Mouse (Mus musculus) hindbrain, embryonic 11.5 days (tissue): ENCODE measurements at regions not wholly inside any gene's neighbourhood (a gene's known extent, or its start where the extent isn't known, plus 50 kb on each side); places are given as distances from the start of the nearest gene placed in this dataset.
"Not testable (repeated sequence)": the region's sequence is repeated elsewhere in the genome, so short reads cannot be mapped to it uniquely, and the experiment has no call there.

Source experiments
- ATAC-seq: fragments of 200-750 bp; cut with Nextera tagmentation; 2 replicates; pipeline ENCODE4 v1.8.0; 2017; ENCODE audit warnings: mild to moderate bottlenecking, moderate TSS enrichment, moderate library complexity; ENCODE audit not compliant: low FRiP score
- DNase-seq: peaks from one replicate; pipeline ENCODE4 v3.0.0-alpha.2; 2015; ENCODE audit warnings: low spot score
- H3K27ac ChIP-seq: fragments of 300-500 bp; sonication (generic); 2 replicates; pipeline ENCODE4 v1.5.1; 2014; ENCODE audit warnings: mild to moderate bottlenecking, low read depth, low read length
- H3K27me3 ChIP-seq: fragments of 300-500 bp; sonication (generic); 2 replicates; pipeline ENCODE4 v1.6.1; 2014; ENCODE audit warnings: mild to moderate bottlenecking, low read length, moderate library complexity, mixed read lengths; ENCODE audit not compliant: control insufficient read depth, insufficient read depth
- H3K36me3 ChIP-seq: fragments of 300-500 bp; sonication (generic); 2 replicates; pipeline ENCODE4 v1.6.1; 2014; ENCODE audit warnings: mild to moderate bottlenecking, low read length, moderate library complexity, mixed read lengths; ENCODE audit not compliant: control insufficient read depth, insufficient read depth
- H3K4me1 ChIP-seq: fragments of 300-500 bp; sonication (generic); replicated peaks from 2 replicates; pipeline ENCODE4 v1.6.1; 2014; ENCODE audit warnings: low read length, mixed read lengths; ENCODE audit not compliant: control insufficient read depth, insufficient read depth
- H3K4me2 ChIP-seq: fragments of 300-500 bp; sonication (generic); replicated peaks from 2 replicates; pipeline ENCODE4 v1.6.1; 2014; ENCODE audit warnings: mild to moderate bottlenecking, low read depth, low read length
- H3K4me3 ChIP-seq: fragments of 300-500 bp; sonication (generic); 2 replicates; pipeline ENCODE4 v1.5.1; 2014; ENCODE audit warnings: low read depth, low read length
- H3K9ac ChIP-seq: fragments of 300-500 bp; sonication (generic); 2 replicates; pipeline ENCODE4 v1.6.1; 2014; ENCODE audit warnings: low read depth, low read length
- H3K9me3 ChIP-seq: fragments of 300-500 bp; sonication (generic); 2 replicates; pipeline ENCODE4 v1.6.1; 2016; ENCODE audit warnings: low read length; ENCODE audit not compliant: control insufficient read depth
- WGBS: fragments of 180-500 bp; shearing (Covaris S2); extraction: QIAGEN DNeasy Blood & Tissue Kit; methylation state at CpG from one replicate; pipeline ENCODE4 v1.1.7; 2014; 5-methylcytosine and 5-hydroxymethylcytosine counted together

DNA sequence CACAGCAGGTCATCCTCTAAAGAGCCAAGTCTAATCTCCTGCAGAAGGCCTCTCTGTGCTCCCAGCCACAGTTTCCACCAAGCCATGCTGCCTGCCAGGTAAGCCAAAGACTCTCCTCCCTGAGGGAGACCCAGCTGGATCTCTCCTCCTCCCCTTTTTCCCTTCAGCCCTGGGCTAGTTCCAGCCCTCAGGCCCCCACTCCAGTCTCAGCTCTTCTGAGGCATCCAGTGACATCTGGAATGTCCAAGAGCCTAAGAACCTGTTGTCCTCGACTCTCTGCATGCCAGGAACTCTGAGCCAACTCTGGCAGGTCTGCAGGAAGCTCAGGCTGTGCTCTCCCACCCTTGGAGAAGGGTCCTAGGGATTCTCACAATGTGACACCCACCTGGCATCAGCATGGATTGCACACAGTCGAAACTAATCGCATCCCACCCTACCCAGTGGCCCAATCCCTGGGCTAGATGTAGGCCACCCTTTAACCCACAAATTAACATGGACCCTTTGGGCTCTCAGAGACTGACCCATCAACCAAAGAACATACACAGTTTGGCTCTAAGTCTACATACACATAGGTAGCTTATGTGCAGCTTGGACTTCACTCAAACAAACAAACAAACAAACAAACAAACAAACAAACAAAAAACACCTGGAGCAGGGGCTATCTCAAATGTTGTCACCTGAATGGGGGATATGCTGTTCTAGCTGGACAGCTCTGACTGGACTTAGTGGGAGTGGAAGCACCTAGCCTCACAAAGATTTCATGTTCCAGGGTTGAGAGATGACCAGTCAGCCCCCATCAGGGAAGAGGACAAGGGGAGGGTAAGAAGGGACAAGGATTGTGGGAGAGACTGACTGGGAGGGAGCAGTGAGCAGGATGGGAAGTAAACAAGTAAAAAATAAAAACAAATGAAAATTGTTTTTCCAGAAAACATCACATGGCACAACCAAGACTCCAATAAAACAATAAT, 57.9 kb upstream of the Zfp709 start:
- peak; percentile 52 for ATAC-seq
- H3K9ac ChIP-seq, H3K4me1 ChIP-seq, H3K4me2 ChIP-seq, H3K4me3 ChIP-seq, DNase-seq, H3K9me3 ChIP-seq, H3K27me3 ChIP-seq, H3K27ac ChIP-seq, H3K36me3 ChIP-seq: not testable (repeated sequence)
- WGBS: 77% methylated on average over 3 of the region's 3 CpGs

GRCm38 (mm10) chr8:71822749-71823148, 59.1 kb upstream of the Zfp709 start:
- DNase-seq, H3K4me1 ChIP-seq, H3K9ac ChIP-seq, H3K27ac ChIP-seq, H3K27me3 ChIP-seq, ATAC-seq, H3K9me3 ChIP-seq, H3K36me3 ChIP-seq, H3K4me3 ChIP-seq, H3K4me2 ChIP-seq: not testable (repeated sequence)
- WGBS: 63% methylated on average over 1 of the region's 1 CpGs

DNA sequence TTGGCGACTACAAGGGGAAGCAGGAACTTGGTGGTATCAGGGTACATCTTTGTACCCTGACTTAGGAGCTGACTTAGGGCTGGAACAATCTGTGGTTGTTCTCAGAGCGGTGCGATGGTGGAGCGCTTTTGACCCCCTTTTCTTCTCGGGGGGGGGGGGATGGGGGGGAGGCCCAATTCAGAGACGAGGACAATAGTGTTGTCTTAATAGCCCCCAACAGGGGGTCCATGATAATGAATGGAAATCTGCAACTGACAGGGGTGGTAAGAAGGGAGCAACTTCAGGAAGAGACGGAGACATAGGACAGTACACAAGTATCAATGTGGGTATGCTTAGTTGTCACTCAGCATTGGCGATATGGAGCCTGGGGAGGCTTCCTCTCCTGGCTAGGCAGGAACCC, 61.9 kb upstream of the Zfp709 start:
- H3K27me3 ChIP-seq, H3K4me1 ChIP-seq, H3K36me3 ChIP-seq, H3K9ac ChIP-seq, DNase-seq, H3K4me3 ChIP-seq, H3K9me3 ChIP-seq, H3K4me2 ChIP-seq, H3K27ac ChIP-seq: not testable (repeated sequence)
- 84% methylated on average over 8 of the region's 8 CpGs for WGBS
- peak; percentile 58 for ATAC-seq

DNA sequence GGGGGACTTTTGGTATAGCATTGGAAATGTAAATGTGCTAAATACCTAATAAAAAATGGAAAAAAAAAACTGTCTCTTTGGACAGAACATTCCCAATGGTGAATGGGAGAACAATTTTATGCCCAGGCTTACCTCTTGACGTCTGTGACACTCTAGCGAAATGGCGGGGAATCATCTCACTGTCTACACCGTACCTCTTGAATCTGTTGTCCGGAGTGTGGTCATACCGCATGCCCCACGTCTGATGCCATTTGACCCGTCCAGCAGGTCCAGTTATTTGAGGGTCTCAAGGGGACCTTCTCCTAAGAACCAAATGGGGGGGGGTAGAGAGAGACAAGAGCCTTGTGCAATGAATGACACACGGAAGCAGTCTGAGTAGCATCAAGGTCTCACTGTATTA, 62.4 kb upstream of the Zfp709 start:
- DNase-seq, H3K4me2 ChIP-seq, H3K36me3 ChIP-seq, H3K9ac ChIP-seq, H3K27ac ChIP-seq, H3K27me3 ChIP-seq, H3K9me3 ChIP-seq, H3K4me3 ChIP-seq, H3K4me1 ChIP-seq: not testable (repeated sequence)
- ATAC-seq: peak; percentile 77
- WGBS: 90% methylated on average over 9 of the region's 9 CpGs

DNA sequence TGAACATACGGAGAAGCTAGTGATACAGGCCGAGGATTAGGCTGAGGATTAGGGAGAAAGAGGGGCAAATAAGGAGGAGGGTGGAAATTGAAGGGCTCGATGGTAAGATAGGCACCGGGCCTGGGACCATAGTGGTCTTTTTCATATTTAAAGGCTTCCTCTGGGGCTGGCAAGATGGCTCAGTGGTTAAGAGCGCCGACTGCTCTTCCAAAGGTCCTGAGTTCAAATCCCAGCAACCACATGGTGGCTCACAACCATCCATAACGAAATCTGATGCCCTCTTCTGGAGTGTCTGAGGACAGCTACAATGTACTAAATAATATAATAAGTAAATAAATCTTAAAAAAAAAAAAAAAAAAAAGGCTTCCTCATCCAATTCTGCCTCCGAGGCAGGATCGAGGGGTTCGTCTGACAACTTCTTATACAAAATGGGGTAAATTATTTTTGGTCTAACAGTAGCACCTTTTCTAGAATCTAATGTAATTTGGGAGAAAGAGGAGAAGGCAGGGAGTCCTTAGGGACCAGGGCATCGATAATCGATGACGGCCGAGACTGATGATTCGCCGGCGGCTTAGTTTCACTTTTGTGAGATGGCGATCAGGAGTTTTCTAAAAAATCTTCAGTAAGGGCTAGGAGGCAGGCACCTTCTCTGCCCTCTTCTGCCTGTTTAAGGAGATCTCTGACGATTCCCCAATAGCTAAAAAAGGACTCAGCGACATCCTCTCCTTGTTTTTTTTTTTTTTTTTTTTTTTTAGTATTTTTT, 65.4 kb upstream of the Zfp709 start:
- H3K4me2 ChIP-seq, H3K27me3 ChIP-seq, H3K27ac ChIP-seq, H3K9ac ChIP-seq, H3K36me3 ChIP-seq, H3K4me1 ChIP-seq, DNase-seq, H3K4me3 ChIP-seq, H3K9me3 ChIP-seq, ATAC-seq: not testable (repeated sequence)
- 92% methylated on average over 19 of the region's 20 CpGs for WGBS

- not testable (repeated sequence) for H3K9ac ChIP-seq, H3K4me2 ChIP-seq, H3K27me3 ChIP-seq, H3K27ac ChIP-seq, H3K36me3 ChIP-seq, H3K4me3 ChIP-seq, H3K4me1 ChIP-seq, H3K9me3 ChIP-seq, ATAC-seq
- peak; percentile 0 for DNase-seq
- 94% methylated on average over 5 of the region's 5 CpGs for WGBS
Observed at GRCm38 (mm10) chr8:71815813-71816212, 66.0 kb upstream of the Zfp709 start.

GRCm38 (mm10) chr8:71814740-71815514, 66.9 kb upstream of the Zfp709 start:
- not testable (repeated sequence) for ATAC-seq

GRCm38 (mm10) chr8:71813889-71814288, 67.9 kb upstream of the Zfp709 start:
- not testable (repeated sequence) for H3K4me3 ChIP-seq, H3K9me3 ChIP-seq, H3K9ac ChIP-seq, ATAC-seq, H3K4me1 ChIP-seq, H3K4me2 ChIP-seq, H3K27me3 ChIP-seq, H3K27ac ChIP-seq, H3K36me3 ChIP-seq, DNase-seq
- WGBS: 88% methylated on average over 4 of the region's 4 CpGs

More at GRCm38 (mm10) chr8:71814740-71815514, 66.9 kb upstream of the Zfp709 start:
- WGBS: 91% methylated on average over 14 of the region's 14 CpGs
- H3K9ac ChIP-seq, H3K4me1 ChIP-seq, H3K4me2 ChIP-seq, H3K4me3 ChIP-seq, H3K9me3 ChIP-seq, H3K27ac ChIP-seq, H3K27me3 ChIP-seq, H3K36me3 ChIP-seq: not testable (repeated sequence)
- peak; percentile 0 for DNase-seq
